ENCODE assay signal across 13 mouse cellular contexts in genomic region chr17:67329435-67329834, GRCm38 (mm10).
"Had no signal": no experiment of that assay in that cellular context is flagged by ENCODE, and none has a peak within 500 bp of the region (broad histone marks: within the 10 kb centered on the region; RNA-seq: fewer than 3 reads in every experiment).

No protein-coding gene starts in this region.

- H3K36me3 ChIP-seq: intestine, embryonic 15.5 days; limb, embryonic 12.5 days; midbrain, embryonic 12.5 days; neural tube, embryonic 13.5 days; stomach, embryonic 15.5 days had no signal

- H3K4me3 ChIP-seq: intestine, embryonic 15.5 days; layer of hippocampus, adult 2 months; limb, embryonic 12.5 days; megakaryocyte, embryonic 14.5 days; midbrain, embryonic 12.5 days; neural tube, embryonic 13.5 days; stomach, embryonic 15.5 days had no signal

- DNase-seq: retina, postnatal 1 day; right cerebral cortex, postnatal 14 days; thymus, adult 2 months; thymus, postnatal 25 days had no signal

- H3K9ac ChIP-seq: intestine, embryonic 15.5 days; limb, embryonic 12.5 days; midbrain, embryonic 12.5 days; neural tube, embryonic 13.5 days; stomach, embryonic 15.5 days had no signal

- H3K4me1 ChIP-seq: intestine, embryonic 15.5 days; megakaryocyte, embryonic 14.5 days; stomach, embryonic 15.5 days had no signal

- H3K27me3 ChIP-seq: intestine, embryonic 15.5 days; limb, embryonic 12.5 days; megakaryocyte, embryonic 14.5 days; midbrain, embryonic 12.5 days; neural tube, embryonic 13.5 days; stomach, embryonic 15.5 days had no signal

- ATAC-seq: intestine, embryonic 15.5 days; lung, postnatal 0 days; midbrain, embryonic 16.5 days had no signal

- H3K27ac ChIP-seq: intestine, embryonic 15.5 days; layer of hippocampus, adult 2 months; limb, embryonic 12.5 days; midbrain, embryonic 12.5 days; neural tube, embryonic 13.5 days; stomach, embryonic 15.5 days had no signal
